Mouse (Mus musculus): ENCODE results near the gene Slc16a10. TPM values are rescaled to one million over a fixed set of nuclear protein-coding genes. Genes with fewer than 3 reads are reported as not detected.
A peak's percentile ranks its signal among the peaks of the same experiment; 100 is the strongest.

Gene Slc16a10
- polyA plus RNA-seq, 1 experiment, result 57.2 TPM

DNA sequence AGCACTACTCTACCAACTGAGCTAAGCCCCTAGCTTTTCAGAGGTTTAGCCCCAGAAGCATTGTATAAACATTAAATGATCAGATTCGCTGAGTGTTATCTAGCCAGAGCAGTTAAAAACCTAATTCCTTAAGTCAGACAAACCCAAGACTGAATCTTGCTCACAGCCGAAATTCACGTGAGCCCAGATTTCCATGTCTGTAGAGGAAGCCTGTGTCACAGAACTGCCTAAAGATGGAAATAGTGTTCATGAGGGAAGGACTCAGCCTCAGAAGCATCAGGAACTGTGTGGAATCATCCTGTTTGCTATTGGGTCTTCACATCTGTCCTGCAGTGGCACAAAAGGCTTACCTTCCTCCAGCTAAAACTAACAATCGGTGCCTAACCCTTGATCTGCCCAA is 2.4 kb downstream of the Slc16a10 start:
- no peak for DNase-seq
- Histone ChIP-seq H3K27me3 (replicated peaks; ENCODE audit: control insufficient read depth, insufficient read depth, low read length) (no peaks in the 10 kb centered on the region), H3K27ac (ENCODE audit: insufficient read depth, low read depth, low read length) (no peak overlapping the region), H3K4me1 (ENCODE audit: control insufficient read depth, insufficient read depth, low read length) (peaks cover 6% of the 10 kb centered on the region; the same call in 1 of the 2 replicates), H3K4me3 (ENCODE audit: insufficient read depth, low read depth, low read length) (no peak overlapping the region), H3K36me3 (ENCODE audit: control insufficient read depth, insufficient read depth, low read length) (no peaks in the 10 kb centered on the region)
- WGBS, result 79% methylated on average over 4 of the region's 4 CpGs
- TF ChIP-seq POLR2A (IDR thresholded peaks at IDR 0.05; ENCODE audit: low read depth, low read length) (no peak), CTCF (conservative IDR thresholded peaks at IDR 0.05; ENCODE audit: insufficient read depth, insufficient read length, low read depth, low read length) (no peak)

- peaks cover 13% of the 10 kb centered on the region; the same call in 1 of the 2 replicates for H3K4me1 ChIP-seq (ENCODE audit: control insufficient read depth, insufficient read depth, low read length)
- H3K36me3 ChIP-seq (ENCODE audit: control insufficient read depth, insufficient read depth, low read length), result no peaks in the 10 kb centered on the region
- no peaks in the 10 kb centered on the region for H3K27me3 ChIP-seq (replicated peaks; ENCODE audit: control insufficient read depth, insufficient read depth, low read length)
- 67% methylated on average over 9 of the region's 9 CpGs for WGBS
- TF ChIP-seq CTCF (conservative IDR thresholded peaks at IDR 0.05; ENCODE audit: insufficient read depth, insufficient read length, low read depth, low read length) (peak; percentile 24; the same call in 1 of the 2 replicates), POLR2A (IDR thresholded peaks at IDR 0.05; ENCODE audit: low read depth, low read length) (no peak)
- no peak overlapping the region for H3K27ac ChIP-seq (ENCODE audit: insufficient read depth, low read depth, low read length)
- H3K4me3 ChIP-seq (ENCODE audit: insufficient read depth, low read depth, low read length), result no peak overlapping the region
- no peak for DNase-seq
Observed at GRCm38 (mm10) chr10:40135807-40136778, 6.0 kb downstream of the Slc16a10 start.

DNA sequence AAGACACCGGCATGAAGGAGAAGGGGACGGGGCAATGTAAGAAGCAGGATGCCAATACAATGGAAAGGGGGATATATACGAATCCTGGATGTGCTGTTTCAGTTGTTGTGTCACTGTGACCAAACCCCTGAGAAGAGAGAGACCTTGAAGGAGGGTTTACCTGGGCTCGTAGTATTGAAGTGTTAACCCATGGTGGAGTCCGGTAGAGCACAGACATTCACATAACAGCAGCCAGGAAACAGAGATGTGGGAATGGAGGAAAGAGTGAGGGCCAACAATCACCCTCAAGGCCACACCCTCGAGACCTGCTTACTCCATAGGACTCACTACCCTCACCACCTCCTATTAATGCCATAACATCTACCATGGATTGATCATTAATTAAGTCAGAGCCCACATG is 7.2 kb downstream of the Slc16a10 start:
- no peaks in the 10 kb centered on the region for H3K36me3 ChIP-seq (ENCODE audit: control insufficient read depth, insufficient read depth, low read length)
- no peaks in the 10 kb centered on the region for H3K27me3 ChIP-seq (replicated peaks; ENCODE audit: control insufficient read depth, insufficient read depth, low read length)
- no peak for TF ChIP-seq POLR2A (IDR thresholded peaks at IDR 0.05; ENCODE audit: low read depth, low read length)
- TF ChIP-seq CTCF (conservative IDR thresholded peaks at IDR 0.05; ENCODE audit: insufficient read depth, insufficient read length, low read depth, low read length), result no peak
- H3K4me3 ChIP-seq (ENCODE audit: insufficient read depth, low read depth, low read length), result no peak overlapping the region
- no peak overlapping the region for H3K27ac ChIP-seq (ENCODE audit: insufficient read depth, low read depth, low read length)
- peaks cover 13% of the 10 kb centered on the region; the same call in 1 of the 2 replicates for H3K4me1 ChIP-seq (ENCODE audit: control insufficient read depth, insufficient read depth, low read length)
- no peak for DNase-seq
- 90% methylated on average over 6 of the region's 6 CpGs for WGBS

GRCm38 (mm10) chr10:40133636-40134035 is 8.4 kb downstream of the Slc16a10 start:
- no peak for TF ChIP-seq POLR2A (IDR thresholded peaks at IDR 0.05; ENCODE audit: low read depth, low read length)
- no peak for DNase-seq
- 60% methylated on average over 1 of the region's 1 CpGs for WGBS

DNA sequence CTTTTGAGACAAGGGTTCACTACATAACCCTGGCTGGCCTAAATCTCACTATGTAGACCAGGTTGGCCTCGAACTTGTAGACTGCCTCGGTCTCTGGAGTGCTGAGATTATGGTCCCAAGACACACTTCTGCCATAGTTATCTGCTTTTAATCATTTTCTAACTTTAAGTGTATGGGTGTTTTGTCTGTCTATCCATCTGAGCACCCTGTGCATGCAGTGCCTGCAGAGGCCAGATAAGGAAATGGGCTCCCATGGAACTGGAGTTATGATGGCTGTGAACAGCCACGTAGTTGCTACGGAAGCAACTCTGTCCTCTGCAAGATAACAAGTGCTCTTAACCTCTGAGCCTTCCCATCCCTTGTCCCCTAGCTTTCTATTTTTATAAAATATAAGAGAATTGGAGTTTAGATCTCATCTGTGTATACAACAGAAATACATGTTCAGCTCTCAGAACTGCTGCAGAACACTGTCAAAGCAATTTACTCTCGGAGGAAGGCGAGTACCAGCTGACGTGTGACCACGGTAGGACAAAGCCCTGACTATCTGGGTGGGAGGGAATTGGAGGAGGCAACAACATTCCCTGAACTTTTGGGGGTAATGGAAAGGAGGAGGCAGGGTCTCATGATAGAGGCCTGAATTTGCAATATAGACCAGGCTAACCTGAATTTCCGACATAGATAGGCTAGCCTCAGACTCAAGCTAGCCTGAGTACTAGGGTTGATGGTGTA is 10.2 kb downstream of the Slc16a10 start:
- Histone ChIP-seq H3K36me3 (ENCODE audit: control insufficient read depth, insufficient read depth, low read length) (no peaks in the 10 kb centered on the region), H3K4me3 (ENCODE audit: insufficient read depth, low read depth, low read length) (no peak overlapping the region), H3K27ac (ENCODE audit: insufficient read depth, low read depth, low read length) (no peak overlapping the region), H3K27me3 (replicated peaks; ENCODE audit: control insufficient read depth, insufficient read depth, low read length) (no peaks in the 10 kb centered on the region), H3K4me1 (ENCODE audit: control insufficient read depth, insufficient read depth, low read length) (peaks cover 7% of the 10 kb centered on the region; the same call in 1 of the 2 replicates)
- no peak for DNase-seq
- 88% methylated on average over 9 of the region's 9 CpGs for WGBS
- TF ChIP-seq POLR2A (IDR thresholded peaks at IDR 0.05; ENCODE audit: low read depth, low read length), result no peak
- no peak for TF ChIP-seq CTCF (conservative IDR thresholded peaks at IDR 0.05; ENCODE audit: insufficient read depth, insufficient read length, low read depth, low read length)

More at GRCm38 (mm10) chr10:40133636-40134035, 8.4 kb downstream of the Slc16a10 start:
- Histone ChIP-seq H3K4me3 (ENCODE audit: insufficient read depth, low read depth, low read length) (no peak overlapping the region), H3K4me1 (ENCODE audit: control insufficient read depth, insufficient read depth, low read length) (peaks cover 13% of the 10 kb centered on the region; the same call in 1 of the 2 replicates), H3K27me3 (replicated peaks; ENCODE audit: control insufficient read depth, insufficient read depth, low read length) (no peaks in the 10 kb centered on the region), H3K36me3 (ENCODE audit: control insufficient read depth, insufficient read depth, low read length) (no peaks in the 10 kb centered on the region), H3K27ac (ENCODE audit: insufficient read depth, low read depth, low read length) (no peak overlapping the region)

GRCm38 (mm10) chr10:40130126-40130525 is 11.9 kb downstream of the Slc16a10 start:
- TF ChIP-seq CTCF (conservative IDR thresholded peaks at IDR 0.05; ENCODE audit: insufficient read depth, insufficient read length, low read depth, low read length), result no peak
- no peak for TF ChIP-seq POLR2A (IDR thresholded peaks at IDR 0.05; ENCODE audit: low read depth, low read length)
- WGBS, result 81% methylated on average over 1 of the region's 1 CpGs
- no peak overlapping the region for H3K27ac ChIP-seq (ENCODE audit: insufficient read depth, low read depth, low read length)
- no peak overlapping the region for H3K4me3 ChIP-seq (ENCODE audit: insufficient read depth, low read depth, low read length)
- DNase-seq, result no peak
- no peaks in the 10 kb centered on the region for H3K27me3 ChIP-seq (replicated peaks; ENCODE audit: control insufficient read depth, insufficient read depth, low read length)
- peaks cover 7% of the 10 kb centered on the region; the same call in 1 of the 2 replicates for H3K4me1 ChIP-seq (ENCODE audit: control insufficient read depth, insufficient read depth, low read length)
- H3K36me3 ChIP-seq (ENCODE audit: control insufficient read depth, insufficient read depth, low read length), result no peaks in the 10 kb centered on the region

DNA sequence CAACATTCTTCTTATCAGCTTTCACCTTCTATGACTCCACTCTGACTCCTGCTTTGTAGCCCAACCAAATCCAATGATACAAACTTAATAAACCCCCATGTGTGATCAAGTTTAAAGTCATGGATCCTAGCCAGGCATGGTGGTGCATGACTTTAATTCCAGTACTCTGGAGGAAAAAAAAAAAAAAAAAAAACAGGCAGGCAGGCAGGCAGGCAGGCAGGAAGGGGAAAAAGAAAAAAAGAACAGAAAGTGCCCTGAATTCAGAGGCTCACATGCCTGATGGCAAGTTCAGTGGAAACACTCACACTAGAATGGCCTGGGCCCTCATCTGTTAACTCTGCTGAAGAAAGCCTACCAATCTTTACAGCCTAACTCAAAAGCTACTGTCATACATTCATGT is 12.9 kb downstream of the Slc16a10 start:
- Histone ChIP-seq H3K27ac (ENCODE audit: insufficient read depth, low read depth, low read length) (no peak overlapping the region), H3K27me3 (replicated peaks; ENCODE audit: control insufficient read depth, insufficient read depth, low read length) (no peaks in the 10 kb centered on the region), H3K36me3 (ENCODE audit: control insufficient read depth, insufficient read depth, low read length) (no peaks in the 10 kb centered on the region), H3K4me1 (ENCODE audit: control insufficient read depth, insufficient read depth, low read length) (peaks cover 4% of the 10 kb centered on the region; the same call in 1 of the 2 replicates), H3K4me3 (ENCODE audit: insufficient read depth, low read depth, low read length) (no peak overlapping the region)
- TF ChIP-seq POLR2A (IDR thresholded peaks at IDR 0.05; ENCODE audit: low read depth, low read length) (no peak), CTCF (conservative IDR thresholded peaks at IDR 0.05; ENCODE audit: insufficient read depth, insufficient read length, low read depth, low read length) (no peak)
- DNase-seq, result no peak

Data from kidney, adult 2 months (tissue).